ENCODE assay signal across 13 mouse cellular contexts in genomic region chr10:40237826-40238225, GRCm38 (mm10).
"Had no signal": no experiment of that assay in that cellular context is flagged by ENCODE, and none has a peak within 500 bp of the region (broad histone marks: within the 10 kb centered on the region; RNA-seq: fewer than 3 reads in every experiment).

No protein-coding gene starts in this region.

- DNase-seq: liver, postnatal 0 days; lung, adult 2 months; lung, postnatal 14 days; lung, postnatal 36 days; right cerebral cortex, postnatal 14 days; thymus, adult 2 months; thymus, postnatal 36 days had no signal

- H3K4me1 ChIP-seq: lung, embryonic 15.5 days; midbrain, embryonic 13.5 days; midbrain, embryonic 15.5 days; neural tube, embryonic 12.5 days; stomach, embryonic 15.5 days had no signal

- H3K9me3 ChIP-seq: lung, embryonic 15.5 days; megakaryocyte, embryonic 14.5 days; midbrain, embryonic 13.5 days; midbrain, embryonic 15.5 days; neural tube, embryonic 12.5 days; stomach, embryonic 15.5 days had no signal

- H3K4me3 ChIP-seq: lung, embryonic 15.5 days; megakaryocyte, embryonic 14.5 days; midbrain, embryonic 13.5 days; midbrain, embryonic 15.5 days; neural tube, embryonic 12.5 days; stomach, embryonic 15.5 days had no signal

- H3K27me3 ChIP-seq: lung, embryonic 15.5 days; megakaryocyte, embryonic 14.5 days; midbrain, embryonic 13.5 days; midbrain, embryonic 15.5 days; neural tube, embryonic 12.5 days; stomach, embryonic 15.5 days had no signal
